ENCODE assay signal across 9 mouse cellular contexts in the genomic region with DNA sequence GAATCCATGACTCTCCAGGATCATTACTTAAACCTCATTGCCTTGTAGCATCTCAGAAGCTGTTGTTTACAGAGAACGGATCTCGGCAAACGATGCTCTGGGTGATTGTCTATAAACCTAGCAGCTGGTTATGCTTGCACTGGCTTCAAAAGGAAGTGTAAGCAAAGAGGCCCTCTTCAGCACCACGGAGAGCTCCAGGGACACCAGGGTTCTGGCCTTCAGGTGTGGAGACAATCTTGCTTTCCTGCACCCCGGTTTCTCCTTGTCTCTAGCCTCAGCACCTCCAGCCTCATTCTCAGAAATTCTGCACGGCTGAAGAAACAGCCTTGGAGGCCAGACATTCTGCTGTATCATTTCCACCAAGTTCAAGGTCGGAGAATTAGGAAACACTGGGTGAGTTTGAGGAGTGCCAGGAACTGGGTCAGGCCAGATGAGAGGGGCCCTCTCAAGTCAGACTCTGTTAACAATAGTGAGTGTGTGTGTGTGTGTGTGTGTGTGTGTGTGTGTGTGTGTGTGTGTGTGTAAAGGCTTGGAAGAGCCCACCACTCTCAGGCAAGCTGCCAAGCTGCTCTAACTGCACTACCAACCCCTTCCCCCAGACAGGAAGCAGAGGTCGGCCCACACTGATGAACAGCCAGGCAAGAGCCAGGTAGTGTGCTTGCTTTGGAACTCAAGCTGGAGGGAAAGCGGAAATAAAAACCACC.
A peak's percentile ranks its signal among the peaks of the same experiment; 100 is the strongest.
DNase-seq lines count a peak whose midpoint lies in the region; ATAC-seq and TF ChIP-seq lines count a peak whose summit lies in the region.
"Had no signal": no experiment of that assay in that cellular context is flagged by ENCODE, and none has a peak within 500 bp of the region (broad histone marks: within the 10 kb centered on the region; RNA-seq: fewer than 3 reads in every experiment).

No protein-coding gene starts in this region.

- H3K9ac ChIP-seq in MEL (ENCODE audit: control insufficient read depth, low read depth, low read length, poor library complexity, severe bottlenecking): no peak overlapping the region
- H3K9ac ChIP-seq in forebrain, embryonic 13.5 days: no peak overlapping the region
- H3K9ac ChIP-seq in midbrain, embryonic 13.5 days (replicated peaks): no peak overlapping the region
- H3K9ac ChIP-seq: limb, embryonic 13.5 days had no signal

- peak; percentile 33; the same call in 1 of the 2 replicates for ATAC-seq in forebrain, embryonic 13.5 days
- ATAC-seq in midbrain, embryonic 13.5 days: peak; percentile 37; the same call in 1 of the 2 replicates

- no peak for TF ChIP-seq RAD21 in MEL (IDR thresholded peaks at IDR 0.05; ENCODE audit: low read depth, low read length)

- DNase-seq in gastrocnemius, postnatal 14 days: peak; percentile 13
- DNase-seq in gastrocnemius, postnatal 36 days: no peak
- DNase-seq in MEL (ENCODE audit: low read depth, low spot score) (peak; percentile 12), MN1 (ENCODE audit: low spot score) (no peak)
- DNase-seq in thymus, postnatal 14 days: no peak
- no peak for DNase-seq in right cerebral cortex, postnatal 36 days (ENCODE audit: low spot score in 2 of 2)

- H3K27ac ChIP-seq in MEL (ENCODE audit: control insufficient read depth, low read depth, low read length): no peak overlapping the region
- H3K27ac ChIP-seq in forebrain, embryonic 13.5 days: no peak overlapping the region
- peak overlapping the region; percentile 30; the same call in 1 of the 2 replicates for H3K27ac ChIP-seq in midbrain, embryonic 13.5 days
- H3K27ac ChIP-seq: limb, embryonic 13.5 days had no signal

- WGBS in forebrain, embryonic 13.5 days: 50% methylated on average over 9 of the region's 9 CpGs
- 61% methylated on average over 9 of the region's 9 CpGs for WGBS in midbrain, embryonic 13.5 days

- H3K4me2 ChIP-seq in forebrain, embryonic 13.5 days: no peak overlapping the region
- H3K4me2 ChIP-seq in midbrain, embryonic 13.5 days (replicated peaks): no peak overlapping the region
- H3K4me2 ChIP-seq: limb, embryonic 13.5 days had no signal

- TF ChIP-seq POLR2A in MEL (IDR thresholded peaks at IDR 0.05; ENCODE audit: control insufficient read depth in 1 of 2, insufficient read depth in 1 of 2, low read depth in 1 of 2, low read length in 2 of 2, poor library complexity in 1 of 2): no peak

- H3K9me3 ChIP-seq in MEL (replicated peaks; ENCODE audit: insufficient read depth, low read length): no peaks in the 10 kb centered on the region
- H3K9me3 ChIP-seq in forebrain, embryonic 13.5 days (replicated peaks): no peaks in the 10 kb centered on the region
- no peaks in the 10 kb centered on the region for H3K9me3 ChIP-seq in midbrain, embryonic 13.5 days
- H3K9me3 ChIP-seq: limb, embryonic 13.5 days had no signal

- H3K79me2 ChIP-seq in MEL (ENCODE audit: control insufficient read depth, insufficient read depth, low read length, poor library complexity): no peaks in the 10 kb centered on the region

- no peak for TF ChIP-seq EP300 in MEL (IDR thresholded peaks at IDR 0.05; ENCODE audit: low read depth in 1 of 2, low read length in 2 of 2)

- no peak for TF ChIP-seq CTCF in MEL (IDR thresholded peaks at IDR 0.05 in 2 of 3, conservative IDR thresholded peaks at IDR 0.05 in 1 of 3; ENCODE audit: control insufficient read depth in 1 of 3, insufficient read depth in 1 of 3, low read depth in 2 of 3, low read length in 3 of 3, poor library complexity in 1 of 3, severe bottlenecking in 1 of 3)

- H3K27me3 ChIP-seq in MEL (ENCODE audit: control insufficient read depth in 1 of 2, insufficient read depth in 2 of 2, low read length in 2 of 2): no peaks in the 10 kb centered on the region
- no peaks in the 10 kb centered on the region for H3K27me3 ChIP-seq in forebrain, embryonic 13.5 days
- no peaks in the 10 kb centered on the region for H3K27me3 ChIP-seq in midbrain, embryonic 13.5 days

- no peaks in the 10 kb centered on the region for H3K4me1 ChIP-seq in MEL (ENCODE audit: control insufficient read depth in 1 of 2, insufficient read depth in 2 of 2, low read length in 2 of 2)
- peaks cover 22% of the 10 kb centered on the region for H3K4me1 ChIP-seq in forebrain, embryonic 13.5 days
- peaks cover 17% of the 10 kb centered on the region for H3K4me1 ChIP-seq in midbrain, embryonic 13.5 days (replicated peaks)
- H3K4me1 ChIP-seq: limb, embryonic 13.5 days had no signal

- H3K4me3 ChIP-seq in MEL (ENCODE audit: control insufficient read depth in 1 of 2, insufficient read depth in 1 of 2, low read depth in 2 of 2, low read length in 2 of 2): no peak overlapping the region
- no peak overlapping the region for H3K4me3 ChIP-seq in forebrain, embryonic 13.5 days
- no peak overlapping the region for H3K4me3 ChIP-seq in midbrain, embryonic 13.5 days (replicated peaks)
- H3K4me3 ChIP-seq: limb, embryonic 13.5 days had no signal

- intact Hi-C loops in gastrocnemius, postnatal 14 days (cut with DNase I; ENCODE audit: low total_unique reads): no loop called here
- intact Hi-C loops in gastrocnemius, postnatal 36 days (cut with DNase I): no loop called here

- H3K36me3 ChIP-seq in MEL (ENCODE audit: control insufficient read depth in 1 of 2, insufficient read depth in 2 of 2, low read length in 2 of 2): no peaks in the 10 kb centered on the region
- no peaks in the 10 kb centered on the region for H3K36me3 ChIP-seq in forebrain, embryonic 13.5 days (ENCODE audit: poor library complexity, severe bottlenecking)
- no peaks in the 10 kb centered on the region for H3K36me3 ChIP-seq in midbrain, embryonic 13.5 days
- H3K36me3 ChIP-seq: limb, embryonic 13.5 days had no signal

TF ChIP-seq in MEL, 35 proteins besides CTCF, POLR2A, EP300 and RAD21:
- TF ChIP-seq SIN3A (IDR thresholded peaks at IDR 0.05; ENCODE audit: low read length) (no peak), NRF1 (IDR thresholded peaks at IDR 0.05; ENCODE audit: insufficient read depth, low read depth, low read length, poor library complexity, severe bottlenecking) (no peak), NELFE (IDR thresholded peaks at IDR 0.05; ENCODE audit: low read depth, low read length) (no peak), USF1 (IDR thresholded peaks at IDR 0.05; ENCODE audit: low read depth, low read length) (no peak), ELF1 (IDR thresholded peaks at IDR 0.05; ENCODE audit: low read depth, low read length) (no peak), ZMIZ1 (IDR thresholded peaks at IDR 0.05; ENCODE audit: low read depth, low read length) (no peak), MYB (IDR thresholded peaks at IDR 0.05; ENCODE audit: low read depth, low read length) (no peak)

Comparison
In these comparisons a context has a peak if more than half of its experiments do, and no peak if none do; other contexts are left out.
1. DNase-seq: peak in gastrocnemius, postnatal 14 days (single experiment) and MEL (single experiment); none in gastrocnemius, postnatal 36 days (0 of 2), thymus, postnatal 14 days (single experiment), MN1 (single experiment) and right cerebral cortex, postnatal 36 days (0 of 2).